ENCODE assay signal across 8 mouse cellular contexts in genomic region chr10:85220918-85221770, GRCm38 (mm10). TPM values are rescaled to one million over a fixed set of nuclear protein-coding genes. Genes with fewer than 3 reads are reported as not detected.
A peak's percentile ranks its signal among the peaks of the same experiment; 100 is the strongest.
DNase-seq lines count a peak whose midpoint lies in the region; ATAC-seq and TF ChIP-seq lines count a peak whose summit lies in the region.

No protein-coding gene starts in this region.

- no peaks in the 10 kb centered on the region for H3K36me3 ChIP-seq in hindbrain, embryonic 16.5 days (ENCODE audit: control insufficient read depth, insufficient read depth, low read length)

- DNase-seq in T-cell, adult 2 months (ENCODE audit: low spot score): peak; percentile 75
- DNase-seq in cerebellum, postnatal 10 days: peak; percentile 98 to 100
- peak; percentile 93 to 95 for DNase-seq in frontal cortex, postnatal 36 days (ENCODE audit: low spot score in 2 of 2)
- DNase-seq in left cerebral cortex, adult 2 months (ENCODE audit: extremely low spot score in 1 of 2, low spot score in 2 of 2): peak; percentile 88 to 93
- peak; percentile 94 for DNase-seq in right cerebral cortex, postnatal 14 days
- peak; percentile 93 for DNase-seq in urinary bladder, postnatal 25 days (ENCODE audit: low spot score)

- peaks cover 8% of the 10 kb centered on the region; the same call in 1 of the 2 replicates for H3K4me1 ChIP-seq in hindbrain, embryonic 16.5 days (ENCODE audit: control insufficient read depth, insufficient read depth, low read depth, low read length)

- H3K9ac ChIP-seq in hindbrain, embryonic 16.5 days (ENCODE audit: low read depth, low read length): no peak overlapping the region

- WGBS in hindbrain, embryonic 16.5 days: 26% methylated on average over 22 of the region's 22 CpGs

- no peak overlapping the region for H3K4me3 ChIP-seq in hindbrain, embryonic 16.5 days (ENCODE audit: low read length)
- peak overlapping the region; percentile 39 for H3K4me3 ChIP-seq in left cerebral cortex, adult 2 months

- H3K9me3 ChIP-seq in hindbrain, embryonic 16.5 days (ENCODE audit: control insufficient read depth, low read length): no peaks in the 10 kb centered on the region

- intact Hi-C loops in left cerebral cortex, adult 2 months (cut with DNase I): loop anchor here (1.0 to 2.0 kb wide), 3 partner anchors 166 to 430 kb away; partner anchors contain the start of gene Btbd11

- H3K27me3 ChIP-seq in hindbrain, embryonic 16.5 days (replicated peaks; ENCODE audit: control insufficient read depth, insufficient read depth, low read length): no peaks in the 10 kb centered on the region

- peak; percentile 95 for TF ChIP-seq CTCF in left cerebral cortex, adult 2 months (IDR thresholded peaks at IDR 0.05)

- H3K4me2 ChIP-seq in hindbrain, embryonic 16.5 days (ENCODE audit: low read length): peak overlapping the region; percentile 35

- peak; percentile 90 for ATAC-seq in hindbrain, embryonic 16.5 days
- ATAC-seq in megakaryocyte progenitor cell, adult 5-6 weeks (replicated peaks; ENCODE audit: poor library complexity): peak; percentile 92

- 0 out of 2 replicates have a peak overlapping the region, but pooled peaks have one; percentile 4 for H3K27ac ChIP-seq in hindbrain, embryonic 16.5 days (ENCODE audit: low read depth, low read length)
- H3K27ac ChIP-seq in left cerebral cortex, adult 2 months: peak overlapping the region; percentile 88

RNA-seq across cellular contexts. Expression of gene Cry1, which starts 36.3 kb away (rescaled TPM):
- polyA plus RNA-seq in hindbrain, embryonic 16.5 days (2015; fragmentation: Nextera tagmentation; extraction: Ambion mirVana): 31.2 and 37.9 TPM in 2 replicates
- 10 to 100 TPM; 16.8 to 25.6 TPM for total RNA-seq in left cerebral cortex, adult 2 months (2021)
- 19.3 and 23.8 TPM in 2 replicates for total RNA-seq in megakaryocyte progenitor cell, adult 5-6 weeks (2015)
- 21.5 and 26.7 TPM in 2 replicates for total RNA-seq in megakaryocyte progenitor cell, adult 5-6 weeks (2017)
